Mouse (Mus musculus) small intestine, adult 2 months (tissue): ENCODE measurements around the gene Rnls. TPM values are rescaled to one million over a fixed set of nuclear protein-coding genes. Genes with fewer than 3 reads are reported as not detected.

Source experiments
- H3K27ac ChIP-seq: fragments of 200-500 bp; 2 replicates; pipeline ENCODE4 v1.5.1; 2012; ENCODE audit warnings: low read depth, low read length, control low read depth, inconsistent platforms; ENCODE audit not compliant: insufficient read depth
- H3K27me3 ChIP-seq: fragments of 200-500 bp; 2 replicates; pipeline ENCODE4 v1.6.1; 2012; ENCODE audit warnings: mild to moderate bottlenecking, moderate library complexity, low read length, inconsistent platforms; ENCODE audit not compliant: control insufficient read depth, insufficient read depth
- H3K36me3 ChIP-seq: fragments of 200-500 bp; 2 replicates; pipeline ENCODE4 v1.6.1; 2012; ENCODE audit warnings: mild to moderate bottlenecking, low read length, control low read depth, inconsistent platforms; ENCODE audit not compliant: control insufficient read depth, insufficient read depth
- H3K4me1 ChIP-seq: fragments of 200-500 bp; 2 replicates; pipeline ENCODE4 v1.6.1; 2012; ENCODE audit warnings: low read length, inconsistent platforms, mixed read lengths; ENCODE audit not compliant: control insufficient read depth, insufficient read depth, insufficient read length
- H3K4me3 ChIP-seq: fragments of 200-500 bp; 2 replicates; pipeline ENCODE4 v1.5.1; 2012; ENCODE audit warnings: low read depth, mild to moderate bottlenecking, control low read depth, inconsistent platforms, low read length, moderate library complexity
- CTCF ChIP-seq: fragments of 200-500 bp; IDR thresholded peaks from 2 replicates; pipeline ENCODE4 v1.5.1; 2012; ENCODE audit warnings: low read depth, mild to moderate bottlenecking, control low read depth, inconsistent platforms, low read length, moderate library complexity, mixed read lengths; ENCODE audit not compliant: insufficient replicate concordance, insufficient read length; ENCODE audit errors: extremely low read depth
- POLR2A ChIP-seq: fragments of 200-500 bp; IDR thresholded peaks from 2 replicates; pipeline ENCODE4 v1.6.1; 2012; ENCODE audit warnings: low read depth, mild to moderate bottlenecking, control low read depth, inconsistent platforms, low read length, moderate library complexity
- WGBS: fragments of 180-500 bp; shearing (Covaris S2); methylation state at CpG from one replicate; pipeline ENCODE4 v1.1.7; 2018; 5-methylcytosine and 5-hydroxymethylcytosine counted together
- polyA plus RNA-seq: library from polyadenylated mRNA; depleted of rRNA; stranded (reverse); fragments of >200 nt; gene quantifications from 2 replicates; pipeline ENCODE4 v1.2.3, GENCODE M21; 2012

Rnls gene
- polyA plus RNA-seq, 1 experiment: 1.1 TPM

DNA sequence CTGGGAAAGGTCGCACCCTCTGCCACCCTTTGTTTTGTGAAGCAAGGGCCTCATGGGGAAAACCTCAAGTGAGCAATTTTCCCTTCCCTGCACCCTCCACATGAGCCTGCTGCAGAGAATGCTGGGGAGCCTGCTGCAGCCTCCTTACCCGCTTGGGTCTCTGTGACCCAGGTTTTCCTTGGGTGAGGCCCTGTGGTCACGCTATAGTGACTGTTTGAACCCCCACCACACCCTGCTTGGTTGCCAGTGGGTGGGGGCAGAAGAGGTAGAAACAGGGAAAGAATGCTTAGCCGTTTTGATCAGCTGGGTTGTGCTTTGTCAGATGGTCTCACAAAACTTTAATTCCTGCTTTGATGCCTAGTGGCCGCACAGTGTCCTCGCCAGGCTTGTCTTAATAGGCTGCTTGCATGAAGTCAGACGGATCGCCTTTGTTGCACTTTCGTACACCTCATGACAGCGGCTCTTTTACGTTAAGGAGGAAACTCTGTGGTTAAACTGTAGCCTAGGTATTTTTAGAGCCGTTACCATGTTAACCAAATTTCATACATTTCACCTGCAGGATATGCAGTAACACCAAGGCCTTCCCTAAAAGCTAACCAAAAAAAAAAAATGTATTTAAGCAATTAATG, 169.4 kb downstream of the Rnls start:
- no peak overlapping the region for H3K4me3 ChIP-seq
- WGBS: 23% methylated on average over 12 of the region's 12 CpGs
- H3K27me3 ChIP-seq: no peaks in the 10 kb centered on the region
- TF ChIP-seq CTCF (peak; percentile 16; the same call in 1 of the 2 replicates), POLR2A (no peak)
- H3K4me1 ChIP-seq: peaks cover 8% of the 10 kb centered on the region
- peak overlapping the region; percentile 65 for H3K27ac ChIP-seq
- H3K36me3 ChIP-seq: no peaks in the 10 kb centered on the region

DNA sequence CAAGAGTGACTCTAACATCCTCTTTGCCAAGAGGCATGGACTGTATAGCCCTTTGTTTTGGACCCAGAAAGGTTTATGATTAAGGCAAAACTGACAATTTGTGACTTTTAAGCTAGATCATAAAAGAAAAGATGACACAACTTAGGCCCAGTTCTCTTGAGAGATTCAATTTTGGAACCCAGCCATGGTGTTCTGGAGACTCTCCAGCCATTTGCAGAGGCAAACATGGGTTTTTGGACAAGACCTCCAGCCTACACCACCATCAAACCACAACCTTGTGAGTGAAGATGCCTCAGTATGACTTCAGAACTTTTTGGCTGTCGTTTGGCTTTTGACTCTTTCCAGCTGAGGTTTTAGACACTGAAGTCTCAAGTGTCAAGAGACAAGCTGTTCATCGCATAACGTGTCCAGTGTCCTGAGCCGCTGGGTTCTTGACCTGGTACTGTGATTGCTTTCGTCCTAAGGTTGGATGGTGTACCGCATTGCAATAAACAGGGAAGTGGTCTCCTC, 174.2 kb downstream of the Rnls start:
- TF ChIP-seq CTCF (no peak), POLR2A (no peak)
- H3K27ac ChIP-seq: no peak overlapping the region
- H3K4me3 ChIP-seq: no peak overlapping the region
- 81% methylated on average over 6 of the region's 6 CpGs for WGBS
- H3K27me3 ChIP-seq: no peaks in the 10 kb centered on the region
- H3K36me3 ChIP-seq: no peaks in the 10 kb centered on the region
- H3K4me1 ChIP-seq: peaks cover 4% of the 10 kb centered on the region

DNA sequence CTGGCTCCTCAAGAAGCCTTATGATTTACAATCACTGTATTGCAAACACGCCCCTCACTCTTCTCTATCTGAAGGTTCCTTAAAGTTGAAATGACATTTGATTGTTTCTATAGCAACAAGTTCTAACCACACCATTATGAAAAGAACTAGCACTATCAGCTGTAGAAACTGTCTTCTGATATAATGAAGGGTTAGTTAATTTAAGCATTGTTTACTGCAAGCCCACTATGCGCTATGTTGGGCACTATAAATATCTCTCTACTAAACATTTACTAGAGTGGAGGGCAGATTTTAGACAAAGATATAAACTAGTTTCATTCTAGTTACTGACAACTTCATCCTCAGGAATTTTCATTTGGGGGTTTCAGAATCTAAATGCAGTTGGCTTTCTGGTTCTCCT, 182.4 kb downstream of the Rnls start:
- Histone ChIP-seq H3K36me3 (no peaks in the 10 kb centered on the region), H3K4me3 (no peak overlapping the region), H3K27me3 (no peaks in the 10 kb centered on the region), H3K4me1 (no peaks in the 10 kb centered on the region), H3K27ac (no peak overlapping the region)
- WGBS: 78% methylated on average over 2 of the region's 2 CpGs
- TF ChIP-seq CTCF (no peak), POLR2A (no peak)

DNA sequence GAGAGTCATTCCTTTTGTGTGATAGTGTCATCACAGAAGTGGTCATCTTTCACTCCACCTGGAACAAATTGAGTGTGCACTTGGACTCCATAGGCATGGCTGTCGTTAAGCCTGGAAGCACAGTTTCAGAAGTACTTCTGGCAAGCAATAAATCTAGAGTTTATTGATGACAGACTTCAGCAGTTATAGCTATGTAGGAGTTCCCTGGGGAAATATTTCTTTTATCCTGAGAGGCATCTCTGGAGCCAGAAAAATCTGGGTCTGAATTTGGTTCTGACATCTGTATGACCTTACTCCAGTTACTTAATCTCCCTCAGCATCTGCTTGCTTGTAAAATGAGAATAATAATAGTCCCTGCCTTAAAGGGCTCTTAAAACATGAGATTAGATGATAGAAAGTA, 184.1 kb downstream of the Rnls start:
- 37% methylated on average over 1 of the region's 1 CpGs for WGBS
- no peaks in the 10 kb centered on the region for H3K27me3 ChIP-seq
- H3K4me1 ChIP-seq: no peaks in the 10 kb centered on the region
- no peaks in the 10 kb centered on the region for H3K36me3 ChIP-seq
- no peak overlapping the region for H3K27ac ChIP-seq
- H3K4me3 ChIP-seq: no peak overlapping the region
- TF ChIP-seq CTCF: no peak
- no peak for TF ChIP-seq POLR2A

DNA sequence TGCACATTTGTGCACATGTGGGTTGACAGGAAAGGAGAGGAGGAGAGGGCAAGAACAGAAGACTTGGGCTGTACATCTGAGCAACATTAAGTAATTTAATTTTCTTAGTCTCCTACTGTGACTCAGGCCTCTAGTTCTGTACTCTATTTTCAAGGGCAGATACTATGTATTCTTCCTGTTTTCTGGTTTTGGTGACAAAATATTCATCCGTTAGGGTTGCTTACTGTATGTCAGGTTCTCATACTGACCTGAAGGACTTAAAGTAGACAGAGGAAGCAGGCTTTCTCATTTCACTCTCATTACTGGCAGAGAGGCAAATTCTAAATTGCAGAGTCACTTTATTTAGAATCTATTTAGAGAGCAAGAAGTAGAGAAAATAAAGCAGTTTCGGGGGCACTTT, 186.7 kb downstream of the Rnls start:
- no peak for TF ChIP-seq CTCF
- TF ChIP-seq POLR2A: no peak
- WGBS: 87% methylated on average over 2 of the region's 2 CpGs
- Histone ChIP-seq H3K36me3 (no peaks in the 10 kb centered on the region), H3K4me1 (no peaks in the 10 kb centered on the region), H3K27me3 (no peaks in the 10 kb centered on the region), H3K4me3 (no peak overlapping the region), H3K27ac (no peak overlapping the region)

DNA sequence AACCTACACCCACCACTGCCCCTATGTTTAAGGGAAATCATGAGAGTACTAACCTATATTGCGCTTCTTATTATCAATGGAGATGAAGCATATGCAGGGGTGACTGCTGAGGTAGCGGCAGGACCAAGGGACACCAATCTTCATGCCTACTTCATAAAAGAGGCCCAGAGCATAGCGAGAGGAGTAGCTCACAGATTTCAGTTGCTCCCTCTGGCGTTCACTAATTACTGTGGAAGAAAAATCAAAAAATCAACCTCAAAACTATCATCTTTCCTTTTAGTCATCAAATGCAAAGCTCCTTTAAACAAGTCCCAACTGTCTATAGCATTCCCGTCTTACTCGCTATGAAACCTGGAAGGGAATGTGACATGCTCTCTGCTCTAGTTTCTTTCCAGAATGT, 189.7 kb downstream of the Rnls start:
- H3K27ac ChIP-seq: no peak overlapping the region
- WGBS: 83% methylated on average over 6 of the region's 6 CpGs
- TF ChIP-seq POLR2A (no peak), CTCF (no peak)

DNA sequence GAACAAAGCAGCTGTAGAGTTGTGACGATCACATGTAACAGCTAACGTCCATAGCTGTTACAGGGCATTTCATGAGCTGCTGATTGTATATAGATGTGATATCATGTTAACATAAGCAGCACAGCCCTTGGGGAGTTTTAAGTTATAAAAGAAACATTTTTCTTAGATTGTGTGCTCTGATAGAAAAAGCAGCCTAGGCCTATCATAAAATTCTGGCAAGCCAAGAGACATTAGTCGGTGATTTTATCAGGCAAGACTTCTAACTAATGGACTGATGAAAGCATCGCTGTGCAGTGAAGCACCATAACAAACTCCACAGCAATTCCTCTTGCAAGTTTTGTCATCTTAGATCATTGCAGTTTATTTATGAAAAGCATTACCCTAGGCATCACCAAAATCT, 190.9 kb downstream of the Rnls start:
- H3K36me3 ChIP-seq: no peaks in the 10 kb centered on the region
- H3K4me1 ChIP-seq: no peaks in the 10 kb centered on the region
- H3K27ac ChIP-seq: no peak overlapping the region
- 83% methylated on average over 4 of the region's 4 CpGs for WGBS
- no peak overlapping the region for H3K4me3 ChIP-seq
- TF ChIP-seq CTCF (no peak), POLR2A (no peak)
- H3K27me3 ChIP-seq: no peaks in the 10 kb centered on the region

More for the DNA sequence above, 189.7 kb downstream of the Rnls start:
- no peaks in the 10 kb centered on the region for H3K4me1 ChIP-seq
- H3K36me3 ChIP-seq: no peaks in the 10 kb centered on the region
- H3K27me3 ChIP-seq: no peaks in the 10 kb centered on the region
- H3K4me3 ChIP-seq: no peak overlapping the region
